Mouse (Mus musculus) thymus, adult 2 months (tissue): ENCODE data around the gene BC051019. TPM values are rescaled to one million over a fixed set of nuclear protein-coding genes. Genes with fewer than 3 reads are reported as not detected.

ENCODE experiments used
- DNase-seq: peaks from one replicate; pipeline ENCODE4 v3.0.0; 2021
- H3K27ac ChIP-seq: fragments of 200-500 bp; 2 replicates; pipeline ENCODE4 v1.5.1; 2012; ENCODE audit warnings: low read length, control low read depth; ENCODE audit not compliant: control insufficient read depth, insufficient read depth
- H3K27me3 ChIP-seq: fragments of 200-500 bp; 2 replicates; pipeline ENCODE4 v1.6.1; 2012; ENCODE audit warnings: mild to moderate bottlenecking, low read length, moderate library complexity, mixed read lengths; ENCODE audit not compliant: control insufficient read depth, insufficient read depth
- H3K36me3 ChIP-seq: fragments of 200-500 bp; 2 replicates; pipeline ENCODE4 v1.6.1; 2012; ENCODE audit warnings: mild to moderate bottlenecking, low read length, moderate library complexity; ENCODE audit not compliant: control insufficient read depth, insufficient read depth
- H3K4me1 ChIP-seq: fragments of 200-500 bp; replicated peaks from 2 replicates; pipeline ENCODE4 v1.6.1; 2012; ENCODE audit warnings: low read length; ENCODE audit not compliant: control insufficient read depth, insufficient read depth
- H3K4me3 ChIP-seq: fragments of 200-500 bp; 2 replicates; pipeline ENCODE4 v1.5.1; 2012; ENCODE audit warnings: mild to moderate bottlenecking, low read length, control low read depth, moderate library complexity; ENCODE audit not compliant: control insufficient read depth, insufficient read depth
- CTCF ChIP-seq: fragments of 200-500 bp; IDR thresholded peaks from 2 replicates; pipeline ENCODE4 v1.5.1; 2012; ENCODE audit warnings: mild to moderate bottlenecking, control low read depth, low read length, moderate library complexity, borderline replicate concordance; ENCODE audit not compliant: control insufficient read depth, poor library complexity, insufficient read depth; ENCODE audit errors: extremely low read depth
- POLR2A ChIP-seq: fragments of 200-500 bp; IDR thresholded peaks from 2 replicates; pipeline ENCODE4 v1.6.1; 2012; ENCODE audit warnings: mild to moderate bottlenecking, low read length, control low read depth, moderate library complexity; ENCODE audit not compliant: control insufficient read depth, poor library complexity, insufficient read depth; ENCODE audit errors: extremely low read depth
- WGBS: fragments of 180-500 bp; shearing (Covaris S2); methylation state at CpG from one replicate; pipeline ENCODE4 v1.1.7; 2018; 5-methylcytosine and 5-hydroxymethylcytosine counted together
- polyA plus RNA-seq: library from polyadenylated mRNA; depleted of rRNA; stranded (reverse); fragments of >200 nt; gene quantifications from 2 replicates; pipeline ENCODE4 v1.2.3, GENCODE M21; 2012; rRNA removed

The BC051019 gene
- polyA plus RNA-seq, result 0.20 and 0.43 TPM in 2 replicates

- H3K27ac ChIP-seq, result no peak within 1 kb of the TSS
- TF ChIP-seq POLR2A (no peak), CTCF (no peak)
- no peaks in the 10 kb centered on the region for H3K36me3 ChIP-seq
- 96% methylated on average over 5 of the region's 5 CpGs for WGBS
- H3K4me3 ChIP-seq, result no peak within 1 kb of the TSS
- H3K27me3 ChIP-seq, result no peaks in the 10 kb centered on the region
- peaks cover 3% of the 10 kb centered on the region for H3K4me1 ChIP-seq
- no peak for DNase-seq
Measured at GRCm38 (mm10) chr7:109723697-109724096, at the start of gene BC051019. Gene BC051019 (minus strand): TSS chr7:109723850.

GRCm38 (mm10) chr7:109772251-109772650 is 48.6 kb upstream of the BC051019 start:
- Histone ChIP-seq H3K27ac (no peak overlapping the region), H3K27me3 (no peaks in the 10 kb centered on the region), H3K4me3 (no peak overlapping the region), H3K4me1 (no peaks in the 10 kb centered on the region), H3K36me3 (no peaks in the 10 kb centered on the region)
- no peak for DNase-seq
- TF ChIP-seq CTCF (no peak), POLR2A (no peak)

GRCm38 (mm10) chr7:109768699-109769383 is 45.2 kb upstream of the BC051019 start:
- Histone ChIP-seq H3K4me3 (no peak overlapping the region), H3K4me1 (no peaks in the 10 kb centered on the region), H3K27ac (no peak overlapping the region), H3K36me3 (no peaks in the 10 kb centered on the region), H3K27me3 (no peaks in the 10 kb centered on the region)
- no peak for TF ChIP-seq CTCF
- TF ChIP-seq POLR2A, result no peak
- DNase-seq, result no peak
- 9% methylated on average over 2 of the region's 2 CpGs for WGBS

GRCm38 (mm10) chr7:109767575-109768350 is 44.1 kb upstream of the BC051019 start:
- Histone ChIP-seq H3K27me3 (no peaks in the 10 kb centered on the region), H3K27ac (no peak overlapping the region), H3K36me3 (no peaks in the 10 kb centered on the region), H3K4me3 (no peak overlapping the region), H3K4me1 (no peaks in the 10 kb centered on the region)
- WGBS, result 94% methylated on average over 7 of the region's 7 CpGs
- no peak for DNase-seq
- TF ChIP-seq CTCF (no peak), POLR2A (no peak)

- no peak overlapping the region for H3K4me3 ChIP-seq
- DNase-seq, result no peak
- 93% methylated on average over 2 of the region's 2 CpGs for WGBS
- no peak overlapping the region for H3K27ac ChIP-seq
- no peaks in the 10 kb centered on the region for H3K36me3 ChIP-seq
- TF ChIP-seq CTCF, result no peak
- no peak for TF ChIP-seq POLR2A
- no peaks in the 10 kb centered on the region for H3K27me3 ChIP-seq
- no peaks in the 10 kb centered on the region for H3K4me1 ChIP-seq
Measured at GRCm38 (mm10) chr7:109764009-109764408, 40.4 kb upstream of the BC051019 start.

GRCm38 (mm10) chr7:109756291-109756690 is 32.6 kb upstream of the BC051019 start:
- no peak for DNase-seq
- Histone ChIP-seq H3K36me3 (no peaks in the 10 kb centered on the region), H3K27ac (no peak overlapping the region), H3K4me1 (peaks cover 6% of the 10 kb centered on the region), H3K27me3 (no peaks in the 10 kb centered on the region), H3K4me3 (no peak overlapping the region)
- TF ChIP-seq POLR2A, result no peak
- 99% methylated on average over 3 of the region's 3 CpGs for WGBS

- Histone ChIP-seq H3K4me3 (no peak overlapping the region), H3K27me3 (no peaks in the 10 kb centered on the region), H3K36me3 (no peaks in the 10 kb centered on the region), H3K4me1 (peaks cover 6% of the 10 kb centered on the region), H3K27ac (no peak overlapping the region)
- DNase-seq, result no peak
- no peak for TF ChIP-seq POLR2A
- TF ChIP-seq CTCF, result no peak
- WGBS, result 98% methylated on average over 8 of the region's 8 CpGs
Measured at GRCm38 (mm10) chr7:109754034-109754433, 30.4 kb upstream of the BC051019 start.
